Mouse (Mus musculus): ENCODE data around the gene Eif4g3.

Gene Eif4g3

DNA sequence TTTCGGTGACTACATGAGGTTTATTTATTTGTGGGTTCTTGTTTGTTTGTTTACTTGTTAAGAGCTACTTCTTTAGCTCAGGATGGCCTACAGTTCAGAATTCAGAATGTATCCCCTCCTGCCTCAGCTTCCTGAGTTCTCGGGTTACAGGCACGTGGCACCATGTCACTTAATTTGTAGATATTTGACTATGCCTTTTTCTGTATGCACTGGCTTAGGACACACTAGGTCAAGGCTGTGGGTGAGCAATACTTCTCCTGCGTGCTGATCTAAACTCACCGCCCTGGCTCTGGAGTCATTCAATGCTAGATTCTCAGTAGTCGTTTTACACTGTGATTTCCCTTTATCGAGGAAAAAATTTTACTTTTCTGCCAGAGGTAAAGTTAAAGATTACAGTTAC, 227.9 kb downstream of the Eif4g3 start:
- no peak for DNase-seq (ENCODE audit: low spot score)

DNA sequence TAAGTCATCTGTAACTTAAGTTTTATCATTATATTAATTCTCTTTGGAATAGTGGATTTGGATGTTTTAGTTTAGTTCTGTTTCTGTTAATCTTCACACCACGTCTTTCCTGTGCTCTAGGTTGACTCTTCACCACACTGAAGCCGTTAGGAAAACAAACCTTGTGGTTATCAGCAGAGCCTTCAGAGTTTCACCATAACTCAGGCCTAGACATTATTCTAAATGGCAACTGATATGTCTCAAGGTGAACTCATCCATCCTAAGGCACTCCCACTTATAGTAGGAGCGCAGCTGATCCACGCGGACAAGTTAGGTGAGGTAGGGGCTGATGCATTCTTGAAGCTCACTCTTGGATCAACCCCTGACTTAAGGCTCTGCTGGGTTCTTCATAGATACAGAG, 228.6 kb downstream of the Eif4g3 start:
- DNase-seq (ENCODE audit: low spot score) = no peak

DNA sequence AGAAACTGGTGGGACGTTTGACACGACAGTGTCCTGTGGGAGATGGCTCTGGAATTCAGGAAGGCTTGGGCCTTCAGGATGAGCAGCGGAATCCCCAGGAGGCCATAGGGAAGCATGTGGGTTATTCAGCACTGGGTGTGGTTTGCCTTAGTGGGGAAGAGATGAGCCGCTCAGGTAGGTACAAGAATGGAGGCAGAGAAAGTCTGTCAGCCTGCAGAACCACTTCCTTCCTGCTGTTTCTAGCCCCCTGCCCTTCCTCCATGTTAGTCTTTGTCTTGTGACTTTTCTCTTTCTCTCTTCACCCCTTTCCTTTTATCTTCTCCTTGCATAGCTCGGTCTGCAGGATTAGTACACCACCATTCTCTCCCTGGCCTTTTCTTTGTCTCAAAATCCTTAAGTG, 229.6 kb downstream of the Eif4g3 start:
- DNase-seq (ENCODE audit: low spot score) = no peak

DNA sequence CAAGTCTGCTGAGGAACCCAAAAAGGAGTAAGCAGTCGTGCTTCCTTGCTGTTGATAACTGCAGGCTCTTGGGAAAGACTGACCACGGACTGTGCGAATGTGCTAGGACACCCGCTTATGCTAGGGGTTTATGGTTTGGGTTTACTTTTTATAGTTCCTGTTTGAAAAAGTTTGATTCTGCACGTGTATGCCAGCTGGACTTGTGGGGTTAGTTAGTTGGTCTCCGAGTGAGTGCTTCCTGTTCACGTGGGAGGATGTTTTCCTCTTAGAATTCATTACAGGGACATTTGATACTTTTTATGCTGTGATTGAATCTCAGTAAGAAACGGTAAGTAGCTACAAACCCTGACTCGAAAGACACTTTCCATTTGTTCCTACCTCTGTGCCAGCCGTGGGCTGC, 230.8 kb downstream of the Eif4g3 start:
- DNase-seq (ENCODE audit: low spot score) = no peak

DNA sequence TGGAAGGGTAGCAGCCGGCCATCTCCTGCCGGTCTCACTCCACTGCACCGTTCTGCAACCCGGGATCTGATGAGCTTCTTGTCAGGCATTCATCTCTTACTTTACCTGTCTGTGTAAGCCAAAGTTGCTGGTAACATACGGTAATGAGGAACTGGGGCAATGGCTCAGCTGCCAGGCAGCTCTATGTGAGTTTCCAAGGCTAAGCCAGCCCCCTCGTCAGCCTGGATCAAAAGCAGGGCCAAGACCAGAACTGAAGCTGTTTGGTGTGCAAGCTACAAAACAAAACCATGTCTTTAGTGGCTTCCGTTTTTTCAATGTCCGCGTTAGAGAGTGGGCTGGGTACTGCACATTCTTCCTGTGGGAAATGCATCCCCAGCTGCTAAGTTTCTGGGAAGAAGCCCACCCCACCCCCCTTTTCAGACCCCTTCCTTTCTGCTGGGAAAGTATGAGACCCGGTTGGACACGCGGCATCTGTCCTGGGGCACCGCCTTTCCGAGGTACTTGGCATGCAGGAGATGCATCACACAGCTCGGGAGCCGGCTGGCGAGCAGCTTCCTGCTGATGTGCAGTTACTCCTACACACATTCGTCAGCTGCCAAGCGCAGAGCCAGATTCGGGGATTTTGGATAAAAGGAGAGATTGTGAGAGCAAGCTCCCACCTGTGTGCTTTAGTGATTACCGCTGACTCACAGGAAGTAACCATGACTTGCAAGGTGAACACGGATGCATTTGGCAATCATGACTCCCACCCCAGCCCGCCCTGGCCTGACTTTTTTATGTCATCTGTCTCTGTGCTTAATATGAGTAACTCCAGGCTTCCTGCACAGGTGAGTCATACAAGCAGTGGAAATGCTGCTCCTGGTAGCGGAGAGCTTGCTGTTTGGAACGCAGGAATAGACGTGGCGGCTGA, 254.2 kb downstream of the Eif4g3 start:
- DNase-seq (ENCODE audit: low spot score) = peak; percentile 82

DNA sequence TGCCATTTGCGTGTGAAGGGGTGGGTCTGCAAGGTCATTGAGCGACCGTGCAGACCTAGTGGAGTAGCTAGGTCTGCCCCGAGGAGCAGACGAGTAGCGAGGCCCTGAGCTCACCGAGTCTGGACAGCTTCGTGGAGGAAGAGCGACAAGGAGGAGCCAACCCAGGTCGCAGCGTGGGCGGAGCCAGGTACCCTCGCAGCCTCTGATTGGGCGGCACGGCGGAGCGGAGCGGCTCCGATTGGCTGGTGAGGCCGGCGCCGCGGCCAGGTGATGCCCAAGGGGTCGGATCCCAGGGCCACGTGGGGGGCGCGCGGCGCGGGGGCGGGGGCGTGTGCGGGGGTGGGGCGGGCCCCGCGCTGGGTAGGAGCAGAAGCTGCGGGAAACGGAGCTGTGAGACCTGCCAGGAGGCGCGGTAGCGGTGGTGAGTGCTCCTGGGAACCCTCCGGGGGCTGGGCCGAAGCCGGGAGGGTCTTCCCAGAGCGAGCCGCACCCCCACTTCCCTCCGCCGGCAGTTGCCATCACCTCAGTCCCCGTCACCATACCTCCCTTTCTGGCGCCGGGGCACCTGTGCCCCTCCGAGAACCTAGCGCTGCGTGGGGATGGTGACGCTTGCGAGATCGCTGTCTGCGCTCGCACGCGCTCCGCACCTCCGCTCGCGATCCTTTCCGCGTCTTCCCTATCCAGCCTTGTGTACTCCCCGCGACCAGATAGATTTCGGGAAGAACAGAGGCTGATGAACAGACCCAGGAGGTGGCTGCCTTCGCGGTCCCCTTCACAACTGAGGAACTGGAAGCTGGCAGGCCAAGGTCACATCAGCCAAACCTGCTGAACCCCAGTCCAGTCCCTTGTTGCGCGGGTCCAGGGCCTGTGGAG, 257.5 kb downstream of the Eif4g3 start, which contains the start of the genes Sh2d5 and Kif17:
Gene Sh2d5, plus strand, starts transcription at position 316 of the 873 bp plus-strand sequence.
Gene Kif17, plus strand, starts transcription at position 348 of the 873 bp plus-strand sequence.
- peak; percentile 89 for DNase-seq (ENCODE audit: low spot score)

DNA sequence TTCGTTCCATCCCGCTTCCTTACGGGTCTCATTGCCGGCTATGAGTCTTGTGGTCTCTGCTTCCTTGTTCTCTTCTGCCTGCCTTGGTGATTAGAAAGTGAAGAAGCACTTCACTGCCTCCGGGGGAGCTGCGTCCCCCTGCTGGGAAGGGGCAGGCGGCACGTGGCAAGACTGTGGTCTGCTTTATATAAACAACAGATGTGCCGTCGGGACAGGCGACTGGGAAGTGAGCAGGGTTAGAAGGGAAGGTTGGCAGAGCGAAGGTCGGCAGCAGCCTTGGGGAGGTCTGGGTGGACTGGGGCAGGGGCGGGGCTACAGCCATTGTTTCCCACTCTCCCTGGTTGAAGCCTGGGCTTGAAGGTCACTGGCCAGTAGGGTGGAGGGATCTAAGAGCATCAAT, 259.0 kb downstream of the Eif4g3 start:
- no peak for DNase-seq (ENCODE audit: low spot score)

DNA sequence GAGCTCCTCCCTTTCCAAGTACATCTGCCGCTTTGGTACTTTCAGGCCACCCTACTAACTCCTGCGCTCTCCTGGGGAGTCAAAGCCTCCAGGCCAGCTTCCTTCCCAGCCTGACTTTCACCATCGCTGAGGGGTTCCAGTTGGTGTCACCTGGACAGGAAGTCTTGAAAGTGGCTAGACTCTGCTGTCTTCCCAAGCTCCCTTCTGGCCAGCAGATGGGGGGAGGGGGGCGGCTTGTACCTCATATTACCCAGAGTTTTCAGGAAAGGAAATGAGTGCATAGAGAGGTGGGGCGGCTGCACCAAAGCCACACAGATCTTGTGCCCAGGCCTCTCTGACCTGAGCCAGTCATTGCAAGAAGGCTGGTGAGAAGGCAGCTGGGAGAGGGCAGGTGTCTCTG, 259.4 kb downstream of the Eif4g3 start:
- no peak for DNase-seq (ENCODE audit: low spot score)

DNA sequence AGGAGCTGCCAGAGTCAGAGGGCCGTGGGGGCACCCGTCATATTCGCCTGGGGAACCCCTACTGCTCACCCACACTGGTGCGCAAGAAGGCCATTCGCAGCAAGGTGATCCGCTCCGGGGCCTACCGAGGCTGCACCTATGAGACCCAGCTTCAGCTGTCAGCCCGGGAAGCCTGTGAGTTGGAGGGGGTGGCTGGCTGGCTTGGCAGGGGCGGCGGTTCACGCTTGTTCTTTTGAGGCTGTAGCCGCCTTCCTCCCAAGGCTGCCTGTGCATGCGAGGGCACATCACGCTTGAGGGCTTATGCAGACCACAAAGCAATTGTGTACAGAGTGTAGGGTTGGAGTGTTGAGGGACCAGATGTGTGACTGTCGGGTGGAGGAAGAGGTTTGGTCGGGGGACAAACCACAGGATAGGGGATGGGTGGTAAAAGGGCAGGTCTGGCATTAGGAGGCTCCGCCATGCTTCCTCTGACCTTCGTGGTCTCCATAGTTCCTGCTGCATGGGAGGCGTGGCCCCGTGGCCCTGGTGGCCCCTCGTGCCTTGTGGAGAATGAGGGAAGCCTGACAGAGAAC, 264.4 kb downstream of the Eif4g3 start:
- DNase-seq (ENCODE audit: low spot score) = no peak

Measured in left cerebral cortex, adult 11 months (tissue).